Mouse (Mus musculus) brain, embryonic 14.5 days (tissue): ENCODE data around the gene Myl3. TPM values are rescaled to one million over a fixed set of nuclear protein-coding genes. Genes with fewer than 3 reads are reported as not detected.

Experiments
- DNase-seq: peaks from one replicate; pipeline ENCODE4 v3.0.0-alpha.2; 2011; ENCODE audit warnings: low read depth
- CTCF ChIP-seq: fragments of 200-500 bp; IDR thresholded peaks from 2 replicates; pipeline ENCODE4 v1.5.1; 2012; ENCODE audit warnings: inconsistent platforms, mild to moderate bottlenecking, moderate library complexity, borderline replicate concordance; ENCODE audit not compliant: insufficient read depth, insufficient read length; ENCODE audit errors: extremely low read depth
- POLR2A ChIP-seq: fragments of 200-500 bp; IDR thresholded peaks from 2 replicates; pipeline ENCODE4 v1.6.1; 2012; ENCODE audit warnings: mild to moderate bottlenecking, inconsistent platforms, borderline replicate concordance; ENCODE audit not compliant: poor library complexity, insufficient read depth, insufficient read length, severe bottlenecking; ENCODE audit errors: extremely low read depth
- polyA plus RNA-seq: library from polyadenylated mRNA; depleted of rRNA; stranded (reverse); fragments of >200 nt; gene quantifications from 2 replicates; pipeline ENCODE4 v1.2.3, GENCODE M21; 2012

The Myl3 gene
- polyA plus RNA-seq, 1 experiment: 0.37 TPM

GRCm38 (mm10) chr9:110742951-110743455 lies 1.3 kb downstream of the Myl3 start:
- DNase-seq: peak; percentile 25
- no peak for TF ChIP-seq POLR2A
- TF ChIP-seq CTCF: no peak

- DNase-seq: peak; percentile 29
- no peak for TF ChIP-seq CTCF
- no peak for TF ChIP-seq POLR2A
These were observed 2.0 kb downstream of the Myl3 start for GRCm38 (mm10) chr9:110743456-110744323.

DNA sequence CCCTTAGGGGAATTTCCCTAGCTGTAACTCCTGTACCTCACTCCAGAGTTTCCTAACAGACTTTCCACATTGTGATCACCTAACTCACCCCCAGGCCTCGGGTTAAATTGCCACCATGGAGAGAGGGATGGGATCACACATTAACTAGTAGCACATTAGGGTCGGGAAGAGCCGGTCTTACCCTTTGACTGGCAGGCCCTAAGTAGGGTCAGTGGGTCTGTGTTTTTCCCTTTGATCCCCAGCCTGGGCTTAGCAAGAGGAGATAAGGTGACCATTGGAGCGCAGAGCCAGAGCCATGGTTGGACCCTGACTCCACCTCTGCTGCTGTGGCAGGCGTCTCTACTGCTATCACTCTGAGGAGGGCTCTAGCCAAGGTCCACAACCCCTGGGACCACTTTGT lies 4.1 kb downstream of the Myl3 start:
- TF ChIP-seq CTCF (no peak), POLR2A (no peak)
- no peak for DNase-seq

GRCm38 (mm10) chr9:110746238-110746637 lies 4.6 kb downstream of the Myl3 start:
- DNase-seq: no peak

GRCm38 (mm10) chr9:110746961-110747360 lies 5.3 kb downstream of the Myl3 start, which contains the start of gene Pth1r:
Gene Pth1r, minus strand, starts transcription at chr9:110747145.
- DNase-seq: no peak
- no peak for TF ChIP-seq CTCF
- no peak for TF ChIP-seq POLR2A

More at GRCm38 (mm10) chr9:110746238-110746637, 4.6 kb downstream of the Myl3 start:
- no peak for TF ChIP-seq POLR2A
- TF ChIP-seq CTCF: no peak

DNA sequence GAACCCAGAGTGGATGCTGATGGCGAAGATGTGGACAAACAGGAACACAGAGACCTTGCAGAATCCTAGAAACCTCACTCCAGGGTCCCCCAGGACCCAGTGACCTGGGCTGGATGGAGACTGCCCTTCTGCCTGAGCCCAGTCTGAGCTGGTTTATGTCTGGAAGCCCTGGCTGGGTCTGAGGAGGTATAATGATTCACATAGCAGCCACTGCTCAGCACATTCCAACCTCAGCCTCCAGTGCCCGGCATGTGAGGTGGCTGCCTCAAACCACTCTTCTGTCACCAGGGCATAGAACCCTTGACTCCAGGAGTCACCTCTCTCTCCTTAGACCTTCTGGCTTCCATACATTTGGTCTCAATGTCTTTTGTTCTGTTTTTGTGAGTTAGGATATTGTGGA lies 6.8 kb downstream of the Myl3 start:
- TF ChIP-seq CTCF: no peak
- no peak for TF ChIP-seq POLR2A
- DNase-seq: no peak

DNA sequence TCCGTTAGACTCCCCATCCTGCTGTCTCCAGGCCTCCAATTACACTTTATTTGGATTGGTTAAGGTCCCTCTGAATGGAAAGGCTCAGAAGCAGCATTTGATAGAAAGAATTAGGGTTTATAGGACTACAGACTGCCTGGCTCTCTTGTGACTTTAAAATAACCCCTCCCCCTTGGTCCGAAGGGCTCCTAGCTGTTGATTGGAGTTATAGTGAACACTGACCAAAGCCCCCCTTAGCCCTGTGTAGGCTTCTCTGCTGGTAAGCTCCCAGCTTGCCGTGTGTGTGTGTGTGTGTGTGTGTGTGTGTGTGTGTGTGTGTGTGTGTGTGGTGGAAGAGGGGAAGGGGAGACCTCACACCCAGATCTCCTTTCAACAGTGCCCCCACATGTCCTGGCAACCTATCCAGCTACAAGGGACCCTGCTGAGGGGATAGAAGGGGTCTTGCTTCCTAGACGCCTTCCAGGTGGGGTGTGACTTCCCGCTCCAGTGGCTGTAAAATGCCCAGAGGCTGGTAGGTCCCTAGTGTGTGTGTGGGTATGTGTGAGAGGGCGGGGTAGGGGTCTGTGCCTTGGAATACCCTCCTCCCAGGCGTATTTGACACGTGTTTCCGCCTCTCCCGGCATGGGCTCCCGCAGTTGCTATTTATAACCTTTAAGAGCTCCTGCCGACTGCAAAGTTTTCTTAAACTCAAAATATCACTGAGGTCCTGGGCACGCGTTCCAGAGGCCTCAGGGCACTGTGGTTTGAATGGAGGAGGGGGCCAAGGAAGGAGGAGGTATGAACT lies 8.9 kb downstream of the Myl3 start:
- no peak for TF ChIP-seq CTCF
- TF ChIP-seq POLR2A: no peak
- no peak for DNase-seq

DNA sequence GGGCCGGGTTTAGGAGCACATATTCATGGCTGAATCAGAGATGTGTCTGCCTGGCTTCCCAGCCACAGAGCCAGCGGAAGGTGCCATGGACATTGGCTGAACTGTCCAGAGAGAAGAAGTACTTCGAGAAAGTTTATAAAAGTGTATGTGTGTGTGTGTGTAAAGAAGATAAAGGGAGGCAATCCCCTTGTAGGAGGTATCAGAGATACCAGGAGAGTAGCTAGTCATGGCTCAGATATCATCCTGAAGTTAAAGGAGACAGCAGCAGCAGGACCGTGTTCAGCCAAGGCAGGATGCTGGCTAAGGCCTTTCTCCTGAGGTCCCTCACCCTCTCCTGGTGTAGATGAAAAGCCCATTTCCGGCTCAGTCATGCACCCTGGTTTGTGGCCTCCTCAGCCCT lies 9.8 kb downstream of the Myl3 start:
- DNase-seq: no peak
- TF ChIP-seq CTCF: no peak
- TF ChIP-seq POLR2A: no peak

DNA sequence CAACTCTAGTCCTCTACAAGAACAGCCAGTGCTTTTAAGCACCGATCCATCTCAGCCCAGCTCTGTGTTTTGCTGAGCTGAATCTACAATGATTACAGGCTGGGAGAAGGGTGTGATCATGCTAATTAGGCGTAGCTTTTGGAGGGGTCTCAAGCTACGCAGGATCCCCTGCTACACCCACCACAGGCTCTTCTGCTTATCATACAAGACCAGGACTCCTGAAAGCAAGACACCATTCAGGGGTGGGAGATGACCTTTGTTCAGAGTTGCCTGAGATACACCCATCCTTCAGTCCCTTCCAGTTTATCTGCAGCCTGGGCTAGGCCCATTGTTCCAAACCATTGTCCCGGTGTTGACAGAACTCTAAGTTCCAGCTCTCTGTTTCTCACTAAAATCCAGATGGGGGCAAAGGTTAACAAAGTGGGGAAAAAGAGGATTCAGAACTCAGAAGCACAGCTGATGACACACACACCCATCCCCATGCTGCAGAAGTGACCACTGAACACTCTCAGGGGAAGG lies 11.3 kb downstream of the Myl3 start:
- DNase-seq: no peak
- TF ChIP-seq POLR2A: no peak
- TF ChIP-seq CTCF: no peak

- no peak for DNase-seq
- TF ChIP-seq CTCF: no peak
These were observed 12.1 kb downstream of the Myl3 start for GRCm38 (mm10) chr9:110753773-110754172.

DNA sequence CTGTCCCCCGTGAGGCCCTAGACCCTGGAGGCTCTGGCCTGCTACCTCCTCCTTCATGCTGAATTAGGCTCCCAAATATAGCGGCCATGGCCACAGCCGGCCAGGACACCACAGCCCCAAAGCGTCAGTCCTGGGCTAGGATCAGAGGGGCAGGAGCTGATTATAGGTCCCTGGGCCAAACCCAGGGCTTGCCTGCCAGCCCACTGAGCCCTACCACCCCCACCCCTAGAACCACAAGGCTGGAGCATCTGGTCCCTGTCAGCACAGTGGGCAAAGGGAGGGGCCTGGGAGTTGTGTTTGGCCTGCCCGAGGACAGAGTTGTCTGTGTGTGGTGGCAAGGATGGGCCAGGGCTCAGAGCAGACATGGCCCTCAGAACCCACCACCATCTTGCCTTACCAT lies 16.2 kb downstream of the Myl3 start:
- no peak for TF ChIP-seq POLR2A
- TF ChIP-seq CTCF: no peak
- DNase-seq: no peak

DNA sequence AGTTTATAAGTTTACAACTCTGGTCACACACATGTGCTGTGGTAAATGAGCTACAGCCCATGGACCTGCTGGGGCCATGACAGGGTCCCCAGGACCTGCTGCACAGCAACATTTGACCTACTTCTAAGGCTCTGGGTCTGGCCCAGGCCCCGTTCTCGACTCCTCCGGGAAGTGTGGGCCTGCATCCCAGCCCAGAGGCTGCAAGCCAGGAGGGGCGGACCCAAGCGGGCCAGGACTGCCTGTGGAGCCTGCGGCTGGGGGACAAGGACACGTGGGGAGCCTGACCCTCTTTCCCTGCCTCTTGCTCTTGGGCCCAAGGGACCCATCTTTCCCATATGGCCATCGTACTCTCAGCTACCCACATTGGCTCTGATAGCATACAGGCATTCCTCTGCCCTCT lies 16.9 kb downstream of the Myl3 start:
- DNase-seq: no peak
- TF ChIP-seq POLR2A (no peak), CTCF (no peak)
